Mouse (Mus musculus) kidney, adult 2 months (tissue): Measurements from ENCODE around the gene Bbs7. TPM values are rescaled to one million over a fixed set of nuclear protein-coding genes. Genes with fewer than 3 reads are reported as not detected.
"Not testable (repeated sequence)": the region's sequence is repeated elsewhere in the genome, so short reads cannot be mapped to it uniquely, and the experiment has no call there.

ENCODE experiments used
- DNase-seq: peaks from one replicate; pipeline ENCODE4 v3.0.0; 2021
- H3K27ac ChIP-seq: fragments of 200-500 bp; 2 replicates; pipeline ENCODE4 v1.5.1; 2012; ENCODE audit warnings: low read depth, low read length, control low read depth, inconsistent platforms; ENCODE audit not compliant: insufficient read depth
- H3K27me3 ChIP-seq: fragments of 200-500 bp; replicated peaks from 2 replicates; pipeline ENCODE4 v1.6.1; 2012; ENCODE audit warnings: mild to moderate bottlenecking, moderate library complexity, low read length, inconsistent platforms; ENCODE audit not compliant: control insufficient read depth, insufficient read depth
- H3K36me3 ChIP-seq: fragments of 200-500 bp; 2 replicates; pipeline ENCODE4 v1.6.1; 2012; ENCODE audit warnings: mild to moderate bottlenecking, moderate library complexity, low read length, inconsistent platforms; ENCODE audit not compliant: control insufficient read depth, insufficient read depth
- H3K4me1 ChIP-seq: fragments of 200-500 bp; 2 replicates; pipeline ENCODE4 v1.6.1; 2011; ENCODE audit warnings: low read length; ENCODE audit not compliant: control insufficient read depth, insufficient read depth
- H3K4me3 ChIP-seq: fragments of 200-500 bp; 2 replicates; pipeline ENCODE4 v1.5.1; 2011; ENCODE audit warnings: mild to moderate bottlenecking, low read depth, low read length, control low read depth; ENCODE audit not compliant: insufficient read depth
- CTCF ChIP-seq: fragments of 200-500 bp; conservative IDR thresholded peaks from 2 replicates; pipeline ENCODE4 v1.5.1; 2011; ENCODE audit warnings: low read depth, mild to moderate bottlenecking, control low read depth, low read length, moderate library complexity, mixed read lengths; ENCODE audit not compliant: insufficient read depth, insufficient read length
- POLR2A ChIP-seq: fragments of 200-500 bp; IDR thresholded peaks from one replicate; pipeline ENCODE4 v1.6.1; 2011; ENCODE audit warnings: low read depth, low read length, control low read depth
- WGBS: fragments of 180-500 bp; shearing (Covaris S2); methylation state at CpG from one replicate; pipeline ENCODE4 v1.1.7; 2018; 5-methylcytosine and 5-hydroxymethylcytosine counted together
- polyA plus RNA-seq: library from polyadenylated mRNA; depleted of rRNA; stranded (reverse); fragments of >200 nt; gene quantifications from 2 replicates; pipeline ENCODE4 v1.2.3, GENCODE M21; 2012

Bbs7 gene
- polyA plus RNA-seq, 1 experiment: 4.6 TPM

- Histone ChIP-seq H3K4me3 (peak overlapping the region; percentile 36; the same call in 1 of the 2 replicates), H3K4me1 (peaks cover 3% of the 10 kb centered on the region; the same call in 1 of the 2 replicates), H3K27me3 (no peaks in the 10 kb centered on the region), H3K36me3 (no peaks in the 10 kb centered on the region), H3K27ac (peak overlapping the region; percentile 1; the same call in 1 of the 2 replicates)
- peak; percentile 63 for DNase-seq
- 47% methylated on average over 7 of the region's 7 CpGs for WGBS
- TF ChIP-seq POLR2A (no peak), CTCF (no peak)
Observed at GRCm38 (mm10) chr3:36618181-36618580, 4.9 kb upstream of the Bbs7 start.

DNA sequence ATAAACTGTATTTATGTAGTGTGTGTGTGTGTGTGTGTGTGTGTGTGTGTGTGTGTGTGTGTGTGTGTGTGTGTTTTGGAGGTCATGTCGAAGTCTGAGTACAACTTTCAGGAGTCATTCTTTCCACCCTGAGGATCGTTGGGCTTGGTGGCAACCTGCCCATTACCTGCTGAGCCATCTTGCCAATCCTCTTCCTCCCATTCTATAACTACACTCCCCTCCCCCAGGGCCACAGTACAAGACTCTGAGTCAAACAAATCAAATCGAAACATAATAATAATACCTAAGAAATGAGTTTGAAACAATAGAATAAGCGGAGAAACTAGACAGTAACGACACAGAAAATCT lies 605 bp upstream of the Bbs7 start:
- no peak for DNase-seq
- no peak overlapping the region for H3K27ac ChIP-seq
- TF ChIP-seq POLR2A (no peak), CTCF (no peak)
- WGBS: 46% methylated on average over 5 of the region's 5 CpGs
- no peaks in the 10 kb centered on the region; the same call in 1 of the 2 replicates for H3K36me3 ChIP-seq
- peaks cover 3% of the 10 kb centered on the region; the same call in 1 of the 2 replicates for H3K4me1 ChIP-seq
- no peak overlapping the region for H3K4me3 ChIP-seq
- no peaks in the 10 kb centered on the region for H3K27me3 ChIP-seq

- WGBS: 8% methylated on average over 6 of the region's 6 CpGs
- no peak for DNase-seq
- Histone ChIP-seq H3K36me3 (no peaks in the 10 kb centered on the region; the same call in 1 of the 2 replicates), H3K27ac (peak overlapping the region; percentile 22), H3K4me1 (peaks cover 3% of the 10 kb centered on the region; the same call in 1 of the 2 replicates), H3K4me3 (peak overlapping the region; percentile 91), H3K27me3 (no peaks in the 10 kb centered on the region)
- TF ChIP-seq POLR2A: no peak
- TF ChIP-seq CTCF: no peak
Observed at GRCm38 (mm10) chr3:36612687-36613086, 590 bp downstream of the Bbs7 start.

DNA sequence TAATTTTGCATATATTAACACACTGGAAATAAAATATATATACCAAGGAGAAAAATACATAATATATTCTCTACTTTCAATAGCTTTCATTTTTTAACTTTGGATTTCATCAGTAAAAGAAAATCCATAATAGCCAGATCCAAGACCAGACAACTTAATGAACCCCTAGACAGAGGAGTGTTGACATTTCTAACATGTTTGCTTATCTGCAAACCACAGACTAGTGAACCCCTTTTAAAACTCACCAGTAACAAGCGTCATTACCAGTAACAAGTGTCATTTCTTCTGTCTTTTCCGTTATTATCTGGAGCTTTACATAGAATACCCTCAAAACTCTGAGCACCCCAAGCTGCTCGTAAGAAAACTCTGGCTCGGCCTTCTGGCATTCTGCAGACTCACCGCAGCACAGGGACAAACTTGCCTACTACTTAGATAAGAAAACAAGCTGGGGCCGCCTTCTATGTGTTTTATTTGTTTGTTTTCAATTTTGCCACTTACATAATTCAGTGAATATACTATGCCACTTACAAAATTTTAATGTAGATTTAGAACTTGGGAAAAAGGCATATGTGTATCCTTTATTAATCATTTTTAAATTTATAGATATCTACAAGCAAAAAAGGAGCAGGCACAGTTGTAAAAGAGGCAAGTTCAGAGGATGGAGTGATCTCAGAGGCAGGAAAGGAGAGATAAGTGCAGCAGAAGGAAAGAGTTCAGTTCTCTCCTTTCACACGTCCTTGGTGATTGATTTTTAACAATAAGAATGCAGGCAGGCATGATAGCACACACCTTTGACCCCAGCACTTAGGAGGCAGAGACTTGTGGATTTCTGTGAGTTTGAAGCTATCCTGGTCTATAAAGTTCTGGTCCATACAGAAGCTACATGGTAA lies 7.1 kb downstream of the Bbs7 start:
- WGBS: 91% methylated on average over 7 of the region's 7 CpGs
- Histone ChIP-seq H3K27ac (no peak overlapping the region), H3K36me3 (peaks cover 2% of the 10 kb centered on the region), H3K4me1 (no peaks in the 10 kb centered on the region), H3K27me3 (no peaks in the 10 kb centered on the region), H3K4me3 (no peak overlapping the region)
- no peak for DNase-seq
- TF ChIP-seq POLR2A (no peak), CTCF (no peak)

DNA sequence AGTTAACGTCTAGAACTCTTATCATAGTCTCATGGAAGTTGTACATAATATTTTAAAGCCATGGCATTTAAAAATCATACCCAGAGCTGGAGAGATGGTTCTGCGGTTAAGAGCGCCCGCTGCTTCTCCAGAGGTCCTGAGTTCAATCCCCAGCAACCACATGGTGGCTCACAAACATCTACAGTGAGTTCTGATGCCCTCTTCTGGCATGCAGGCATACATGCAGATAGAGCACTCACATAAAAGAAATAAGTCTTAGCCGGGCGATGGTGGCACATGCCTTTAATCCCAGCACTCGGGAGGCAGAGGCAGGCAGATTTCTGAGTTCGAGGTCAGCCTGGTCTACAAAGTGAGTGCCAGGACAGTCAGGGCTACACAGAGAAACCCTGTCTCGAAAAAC lies 13.5 kb downstream of the Bbs7 start:
- H3K4me1 ChIP-seq, H3K27ac ChIP-seq, DNase-seq, H3K4me3 ChIP-seq, H3K27me3 ChIP-seq, H3K36me3 ChIP-seq: not testable (repeated sequence)
- WGBS: 89% methylated on average over 9 of the region's 9 CpGs

DNA sequence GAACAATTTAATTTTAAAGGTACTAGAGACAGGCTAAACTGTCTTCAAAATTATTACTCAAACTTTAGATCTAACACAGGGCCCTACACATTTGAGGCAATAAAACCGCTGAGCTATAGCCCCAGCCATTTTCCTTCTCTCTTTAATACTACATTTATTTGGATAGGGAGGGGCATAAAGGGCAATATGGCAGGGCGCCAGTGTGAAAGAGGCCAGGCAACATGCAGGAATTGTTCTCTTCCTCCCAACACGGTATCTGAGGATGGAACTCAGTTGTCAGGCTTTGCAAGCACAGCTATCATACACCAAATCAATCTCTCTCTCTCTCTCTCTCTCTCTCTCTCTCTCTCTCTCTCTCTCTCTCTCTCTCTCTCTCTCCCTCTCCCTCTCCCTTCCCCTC lies 14.5 kb downstream of the Bbs7 start:
- 76% methylated on average over 3 of the region's 3 CpGs for WGBS
- Histone ChIP-seq H3K27me3 (no peaks in the 10 kb centered on the region), H3K27ac (no peak overlapping the region), H3K4me1 (no peaks in the 10 kb centered on the region), H3K36me3 (peaks cover under 1% of the 10 kb centered on the region; the same call in 1 of the 2 replicates), H3K4me3 (no peak overlapping the region)
- TF ChIP-seq POLR2A (no peak), CTCF (no peak)
- DNase-seq: no peak

DNA sequence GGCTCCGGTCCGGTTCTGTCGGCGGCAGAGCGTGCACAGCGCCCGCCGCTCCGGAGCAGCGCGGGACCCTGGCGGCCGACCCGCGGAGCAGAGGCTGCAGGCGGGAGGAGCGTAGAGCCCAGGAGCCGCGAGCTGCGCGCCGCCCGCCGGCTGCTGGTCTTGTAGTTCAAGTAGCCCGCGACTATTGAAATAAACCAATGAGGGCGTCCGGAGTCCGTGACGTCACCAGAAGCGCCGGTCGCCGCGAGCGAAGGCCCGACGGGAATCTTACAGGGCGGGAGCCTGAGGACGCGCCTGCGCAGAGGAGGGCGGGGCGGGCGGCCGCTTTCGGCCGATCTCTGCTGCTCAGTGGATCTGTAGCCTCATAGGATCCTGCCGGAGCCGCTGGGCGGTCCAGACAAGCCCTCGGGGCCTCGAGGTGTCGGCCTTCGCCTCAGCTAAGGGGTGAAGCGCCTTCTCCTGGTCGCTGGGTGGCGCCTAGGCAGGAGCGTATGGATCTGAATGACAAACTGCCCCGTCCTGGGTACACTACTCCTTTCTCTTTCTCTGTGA lies 41.4 kb downstream of the Bbs7 start, which contains the start of gene Ccna2:
TSS of gene Ccna2 (minus strand) at position 324 of the 552 bp plus-strand sequence.
- peaks cover 5% of the 10 kb centered on the region; the same call in 1 of the 2 replicates for H3K4me1 ChIP-seq
- no peak for TF ChIP-seq POLR2A
- peak; percentile 70 for TF ChIP-seq CTCF
- no peaks in the 10 kb centered on the region; the same call in 1 of the 2 replicates for H3K36me3 ChIP-seq
- H3K27ac ChIP-seq: peak within 1 kb of the TSS; percentile 10; the same call in 1 of the 2 replicates
- no peaks in the 10 kb centered on the region for H3K27me3 ChIP-seq
- WGBS: under 1% methylated on average over 60 of the region's 60 CpGs
- H3K4me3 ChIP-seq: peak within 1 kb of the TSS; percentile 59
- peak; percentile 99 for DNase-seq
